Mouse (Mus musculus): ENCODE measurements around the gene Napsa.

Napsa gene

GRCm38 (mm10) chr7:44538756-44539624 lies 33.2 kb upstream of the Napsa start:
- DNase-seq (ENCODE audit: low spot score): no peak

GRCm38 (mm10) chr7:44542555-44542954 lies 29.6 kb upstream of the Napsa start:
- DNase-seq (ENCODE audit: low spot score): no peak

GRCm38 (mm10) chr7:44543071-44543470 lies 29.1 kb upstream of the Napsa start:
- no peak for DNase-seq (ENCODE audit: low spot score)

GRCm38 (mm10) chr7:44546274-44546673 lies 25.9 kb upstream of the Napsa start:
- no peak for DNase-seq (ENCODE audit: low spot score)

GRCm38 (mm10) chr7:44547041-44547440 lies 25.1 kb upstream of the Napsa start:
- DNase-seq (ENCODE audit: low spot score): no peak

GRCm38 (mm10) chr7:44547725-44548124 lies 24.5 kb upstream of the Napsa start:
- no peak for DNase-seq (ENCODE audit: low spot score)

GRCm38 (mm10) chr7:44548497-44549087 lies 23.6 kb upstream of the Napsa start, which contains the start of gene Pold1:
TSS of gene Pold1 (minus strand) at chr7:44548849.
- DNase-seq (ENCODE audit: low spot score): peak; percentile 100

- DNase-seq (ENCODE audit: low spot score): no peak
These were observed 22.4 kb upstream of the Napsa start for GRCm38 (mm10) chr7:44549621-44550408.

- DNase-seq (ENCODE audit: low spot score): no peak
These were observed 21.8 kb upstream of the Napsa start for GRCm38 (mm10) chr7:44550409-44550678.

- DNase-seq (ENCODE audit: low spot score): no peak
These were observed 20.9 kb upstream of the Napsa start for GRCm38 (mm10) chr7:44551301-44551700.

- no peak for DNase-seq (ENCODE audit: low spot score)
These were observed 20.4 kb upstream of the Napsa start for GRCm38 (mm10) chr7:44551731-44552130.

GRCm38 (mm10) chr7:44552141-44552908 lies 19.9 kb upstream of the Napsa start:
- DNase-seq (ENCODE audit: low spot score): no peak

- DNase-seq (ENCODE audit: low spot score): peak; percentile 71
These were observed 18.9 kb upstream of the Napsa start for GRCm38 (mm10) chr7:44553196-44553764.

GRCm38 (mm10) chr7:44553826-44554225 lies 18.4 kb upstream of the Napsa start, which contains the start of gene Nr1h2:
TSS of gene Nr1h2 (minus strand) at chr7:44553951.
- DNase-seq (ENCODE audit: low spot score): peak; percentile 98

- no peak for DNase-seq (ENCODE audit: low spot score)
These were observed 14.6 kb upstream of the Napsa start for GRCm38 (mm10) chr7:44557629-44558028.

- DNase-seq (ENCODE audit: low spot score): peak; percentile 77
These were observed 11.5 kb upstream of the Napsa start for GRCm38 (mm10) chr7:44560435-44561400.

GRCm38 (mm10) chr7:44563284-44563683 lies 8.9 kb upstream of the Napsa start:
- DNase-seq (ENCODE audit: low spot score): no peak

GRCm38 (mm10) chr7:44564486-44564885 lies 7.7 kb upstream of the Napsa start:
- no peak for DNase-seq (ENCODE audit: low spot score)

- DNase-seq (ENCODE audit: low spot score): no peak
These were observed 6.8 kb upstream of the Napsa start for GRCm38 (mm10) chr7:44565414-44565813.

- DNase-seq (ENCODE audit: low spot score): no peak
These were observed 3.4 kb upstream of the Napsa start for GRCm38 (mm10) chr7:44568803-44569202.
